Mouse (Mus musculus) right cerebral cortex, postnatal 10 days (tissue): ENCODE measurements around the gene Vmn1r237.

Experiments used
- DNase-seq, 2 experiments: peaks; one replicate each; pipeline ENCODE4 v3.0.0; 2021; ENCODE audit warnings: low spot score in 2 of 2

The Vmn1r237 gene

DNA sequence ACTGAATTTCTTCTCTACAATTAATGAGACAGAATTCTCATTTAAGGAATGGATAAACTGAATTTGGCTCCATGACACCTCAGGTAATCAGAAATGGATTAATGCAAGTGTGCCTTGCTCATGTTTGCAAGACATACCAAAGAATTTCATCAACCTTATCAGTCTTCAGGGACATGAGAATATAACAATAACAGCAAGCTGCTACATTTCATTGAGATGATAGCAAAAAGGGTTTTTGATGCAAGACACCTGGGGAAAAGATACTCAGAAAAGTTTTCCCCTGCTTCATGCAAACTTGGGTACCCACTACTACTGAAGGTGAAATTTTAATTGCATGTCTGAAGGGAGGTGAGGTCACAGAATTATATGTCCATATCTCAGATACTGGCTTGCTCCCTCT is at the start of gene Vmn1r237:
Gene Vmn1r237, plus strand, starts transcription at position 301 of the 400 bp plus-strand sequence.
- DNase-seq = no peak

DNA sequence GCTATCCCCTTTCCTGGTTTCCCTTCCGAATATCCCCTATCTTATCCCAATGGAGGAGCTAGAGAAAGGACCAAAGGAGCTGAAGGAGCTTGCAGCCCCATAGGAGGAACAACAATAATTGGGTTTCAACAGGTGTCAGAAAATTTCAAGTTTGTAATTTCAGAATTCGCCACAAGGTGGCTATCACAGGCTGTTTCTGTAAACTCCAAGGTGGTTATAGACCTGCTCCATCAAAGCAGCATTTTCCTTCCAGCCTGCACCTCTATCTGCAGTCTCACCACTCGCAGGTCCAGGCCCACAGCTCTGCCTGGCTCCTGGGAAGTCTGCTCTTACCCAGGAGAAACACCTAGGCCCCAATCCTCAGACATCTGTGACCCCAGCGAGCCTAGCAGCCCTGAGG is 39.6 kb upstream of the Vmn1r237 start:
- peak; percentile 43 to 46 for DNase-seq

DNA sequence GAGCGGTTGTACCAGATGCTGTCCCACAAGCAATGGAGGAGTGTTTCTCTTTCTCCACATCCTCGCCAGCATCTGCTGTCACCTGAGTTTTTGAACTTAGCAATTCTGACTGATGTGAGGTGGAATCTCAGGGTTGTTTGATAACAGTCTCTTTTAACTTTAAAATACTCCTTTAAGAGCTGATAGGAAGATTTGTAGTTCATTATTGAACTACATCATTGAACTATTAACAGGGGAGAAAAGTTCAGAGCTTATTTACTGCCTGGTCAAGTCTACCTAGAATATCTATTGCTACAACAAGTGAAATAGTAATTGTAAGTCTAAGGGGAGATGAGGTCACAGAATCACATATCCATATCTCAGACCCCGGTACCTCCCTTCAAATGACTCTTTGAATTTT is 29.0 kb upstream of the Vmn1r237 start, which contains the start of gene Vmn1r236:
Gene Vmn1r236, plus strand, starts transcription at position 301 of the 400 bp plus-strand sequence.
- DNase-seq = no peak

DNA sequence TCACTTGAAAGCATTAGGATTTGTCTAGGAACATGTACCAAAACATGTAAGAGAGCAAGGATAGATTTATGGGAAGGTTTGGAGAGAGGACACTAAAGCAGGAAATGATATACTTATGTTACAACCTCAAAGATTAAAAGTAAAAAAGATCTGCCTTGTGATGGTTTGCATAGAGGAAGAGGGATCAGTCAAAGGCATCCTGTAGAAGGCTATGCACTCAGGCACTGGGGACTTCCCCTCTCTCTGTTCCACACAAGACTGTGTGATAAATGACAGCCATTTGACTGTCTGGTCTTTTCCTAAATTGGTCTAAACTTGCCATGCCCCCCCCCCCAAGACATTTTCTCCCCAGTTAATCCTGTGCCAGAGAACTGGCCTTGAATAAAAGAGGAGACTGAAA is 27.3 kb upstream of the Vmn1r237 start:
- DNase-seq = no peak

DNA sequence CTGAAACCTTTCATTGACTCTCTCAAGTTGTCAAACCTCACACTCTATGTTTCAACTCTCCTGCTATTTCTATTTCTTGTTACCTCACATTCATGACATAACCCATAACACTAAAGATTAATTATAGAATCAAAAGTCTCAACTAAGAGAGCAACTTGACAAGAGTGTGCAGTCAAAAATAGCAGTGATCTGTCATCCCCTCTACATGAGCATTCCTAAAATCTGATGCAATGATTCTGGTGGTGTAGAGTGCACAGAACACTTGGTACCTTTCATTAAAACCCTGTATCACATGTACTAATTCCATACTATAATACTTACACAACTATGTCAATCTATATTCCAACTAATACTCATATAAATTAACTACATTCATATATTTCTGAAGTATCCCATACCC is 22.0 kb upstream of the Vmn1r237 start:
- no peak for DNase-seq
